Mouse (Mus musculus): ENCODE data around the gene Tbrg1. TPM values are rescaled to one million over a fixed set of nuclear protein-coding genes. Genes with fewer than 3 reads are reported as not detected.
A peak's percentile ranks its signal among the peaks of the same experiment; 100 is the strongest.

Tbrg1 gene
- polyA plus RNA-seq, 1 experiment from 2014 or later = 65.9 TPM

- no peak overlapping the region for H3K9ac ChIP-seq
- no peak overlapping the region for H3K27ac ChIP-seq
- H3K36me3 ChIP-seq = no peaks in the 10 kb centered on the region
- ATAC-seq (ENCODE audit: low read depth) (no peak), DNase-seq (no peak)
- H3K9me3 ChIP-seq (replicated peaks) = no peaks in the 10 kb centered on the region
- no peak overlapping the region for H3K4me3 ChIP-seq (replicated peaks)
- H3K4me1 ChIP-seq (replicated peaks) = peaks cover 3% of the 10 kb centered on the region; the same call in 1 of the 2 replicates
- H3K27me3 ChIP-seq = no peaks in the 10 kb centered on the region
- no peak overlapping the region for H3K4me2 ChIP-seq
- 62% methylated on average over 4 of the region's 4 CpGs for WGBS (ENCODE audit: insufficient replicate concordance)
Observed at GRCm38 (mm10) chr9:37628581-37628980, 28.5 kb downstream of the Tbrg1 start.

- Histone ChIP-seq H3K4me2 (no peak overlapping the region), H3K4me3 (replicated peaks) (no peak overlapping the region), H3K9ac (no peak overlapping the region), H3K36me3 (no peaks in the 10 kb centered on the region), H3K27ac (no peak overlapping the region), H3K4me1 (replicated peaks) (peaks cover 3% of the 10 kb centered on the region; the same call in 1 of the 2 replicates), H3K27me3 (no peaks in the 10 kb centered on the region), H3K9me3 (replicated peaks) (no peaks in the 10 kb centered on the region)
- whole genome bisulfite sequencing (ENCODE audit: insufficient replicate concordance) = 84% methylated on average over 1 of the region's 1 CpGs
- ATAC-seq (ENCODE audit: low read depth) (no peak), DNase-seq (no peak)
Observed at GRCm38 (mm10) chr9:37627263-37627662, 29.8 kb downstream of the Tbrg1 start.

GRCm38 (mm10) chr9:37626103-37626567, 31.0 kb downstream of the Tbrg1 start:
- H3K36me3 ChIP-seq = no peaks in the 10 kb centered on the region
- H3K9me3 ChIP-seq (replicated peaks) = no peaks in the 10 kb centered on the region
- no peak overlapping the region for H3K4me2 ChIP-seq
- no peak overlapping the region for H3K4me3 ChIP-seq (replicated peaks)
- no peak for DNase-seq
- 41% methylated on average over 3 of the region's 3 CpGs for WGBS (ENCODE audit: insufficient replicate concordance)
- peaks cover 3% of the 10 kb centered on the region; the same call in 1 of the 2 replicates for H3K4me1 ChIP-seq (replicated peaks)
- no peak overlapping the region for H3K9ac ChIP-seq
- H3K27ac ChIP-seq = no peak overlapping the region
- 0 out of 2 replicates have a peak, but pooled peaks have one; percentile 45 for ATAC-seq (ENCODE audit: low read depth)
- H3K27me3 ChIP-seq = no peaks in the 10 kb centered on the region

- DNase-seq = no peak
- Histone ChIP-seq H3K36me3 (no peaks in the 10 kb centered on the region), H3K4me3 (replicated peaks) (no peak overlapping the region), H3K9me3 (replicated peaks) (no peaks in the 10 kb centered on the region), H3K4me2 (no peak overlapping the region), H3K27me3 (no peaks in the 10 kb centered on the region), H3K4me1 (replicated peaks) (peaks cover 3% of the 10 kb centered on the region; the same call in 1 of the 2 replicates), H3K9ac (no peak overlapping the region), H3K27ac (no peak overlapping the region)
- WGBS (ENCODE audit: insufficient replicate concordance) = 61% methylated on average over 7 of the region's 7 CpGs
- no peak for ATAC-seq (ENCODE audit: low read depth)
Observed at GRCm38 (mm10) chr9:37625641-37626040, 31.5 kb downstream of the Tbrg1 start.

- Histone ChIP-seq H3K4me3 (replicated peaks) (no peak overlapping the region), H3K4me1 (replicated peaks) (peaks cover 3% of the 10 kb centered on the region; the same call in 1 of the 2 replicates), H3K27ac (no peak overlapping the region), H3K9me3 (replicated peaks) (no peaks in the 10 kb centered on the region), H3K36me3 (no peaks in the 10 kb centered on the region), H3K9ac (no peak overlapping the region), H3K27me3 (no peaks in the 10 kb centered on the region), H3K4me2 (no peak overlapping the region)
- DNase-seq = no peak
- 66% methylated on average over 3 of the region's 3 CpGs for WGBS (ENCODE audit: insufficient replicate concordance)
- ATAC-seq (ENCODE audit: low read depth) = no peak
Observed at GRCm38 (mm10) chr9:37625129-37625528, 32.0 kb downstream of the Tbrg1 start.

GRCm38 (mm10) chr9:37624502-37624901, 32.6 kb downstream of the Tbrg1 start:
- Histone ChIP-seq H3K4me2 (no peak overlapping the region), H3K4me1 (replicated peaks) (peaks cover 3% of the 10 kb centered on the region; the same call in 1 of the 2 replicates), H3K4me3 (replicated peaks) (no peak overlapping the region), H3K36me3 (no peaks in the 10 kb centered on the region), H3K27ac (no peak overlapping the region), H3K27me3 (no peaks in the 10 kb centered on the region), H3K9me3 (replicated peaks) (no peaks in the 10 kb centered on the region), H3K9ac (no peak overlapping the region)
- ATAC-seq (ENCODE audit: low read depth) (no peak), DNase-seq (no peak)
- WGBS (ENCODE audit: insufficient replicate concordance) = 77% methylated on average over 1 of the region's 1 CpGs

GRCm38 (mm10) chr9:37623981-37624380, 33.1 kb downstream of the Tbrg1 start:
- no peak overlapping the region for H3K27ac ChIP-seq

GRCm38 (mm10) chr9:37621290-37621689, 35.8 kb downstream of the Tbrg1 start:
- Histone ChIP-seq H3K4me2 (no peak overlapping the region), H3K9me3 (replicated peaks) (no peaks in the 10 kb centered on the region), H3K27me3 (no peaks in the 10 kb centered on the region), H3K36me3 (no peaks in the 10 kb centered on the region), H3K9ac (no peak overlapping the region), H3K4me3 (replicated peaks) (no peak overlapping the region), H3K27ac (no peak overlapping the region), H3K4me1 (replicated peaks) (peaks cover 5% of the 10 kb centered on the region; the same call in 1 of the 2 replicates)
- WGBS (ENCODE audit: insufficient replicate concordance) = 71% methylated on average over 6 of the region's 6 CpGs
- no peak for DNase-seq
- ATAC-seq (ENCODE audit: low read depth) = no peak

More at GRCm38 (mm10) chr9:37623981-37624380, 33.1 kb downstream of the Tbrg1 start:
- DNase-seq (no peak), ATAC-seq (ENCODE audit: low read depth) (no peak)
- peaks cover 3% of the 10 kb centered on the region; the same call in 1 of the 2 replicates for H3K4me1 ChIP-seq (replicated peaks)
- H3K4me3 ChIP-seq (replicated peaks) = no peak overlapping the region
- no peaks in the 10 kb centered on the region for H3K9me3 ChIP-seq (replicated peaks)
- H3K9ac ChIP-seq = no peak overlapping the region
- H3K36me3 ChIP-seq = no peaks in the 10 kb centered on the region
- WGBS (ENCODE audit: insufficient replicate concordance) = 68% methylated on average over 3 of the region's 3 CpGs
- no peaks in the 10 kb centered on the region for H3K27me3 ChIP-seq
- H3K4me2 ChIP-seq = no peak overlapping the region

GRCm38 (mm10) chr9:37616770-37617169, 40.3 kb downstream of the Tbrg1 start:
- Histone ChIP-seq H3K27ac (no peak overlapping the region), H3K27me3 (no peaks in the 10 kb centered on the region), H3K9me3 (replicated peaks) (no peaks in the 10 kb centered on the region), H3K4me3 (replicated peaks) (no peak overlapping the region), H3K4me1 (replicated peaks) (peaks cover 26% of the 10 kb centered on the region), H3K36me3 (no peaks in the 10 kb centered on the region), H3K4me2 (no peak overlapping the region), H3K9ac (no peak overlapping the region)
- 50% methylated on average over 2 of the region's 2 CpGs for WGBS (ENCODE audit: insufficient replicate concordance)
- DNase-seq = no peak
- ATAC-seq (ENCODE audit: low read depth) = no peak

GRCm38 (mm10) chr9:37615220-37615619, 41.9 kb downstream of the Tbrg1 start:
- Histone ChIP-seq H3K9me3 (replicated peaks) (no peaks in the 10 kb centered on the region), H3K4me3 (replicated peaks) (no peak overlapping the region), H3K27me3 (no peaks in the 10 kb centered on the region), H3K4me2 (no peak overlapping the region), H3K9ac (no peak overlapping the region), H3K27ac (no peak overlapping the region), H3K36me3 (no peaks in the 10 kb centered on the region), H3K4me1 (replicated peaks) (peaks cover 26% of the 10 kb centered on the region)
- ATAC-seq (ENCODE audit: low read depth) (no peak), DNase-seq (no peak)
- WGBS (ENCODE audit: insufficient replicate concordance) = 77% methylated on average over 5 of the region's 5 CpGs

GRCm38 (mm10) chr9:37614316-37614715, 42.8 kb downstream of the Tbrg1 start:
- H3K9me3 ChIP-seq (replicated peaks) = no peaks in the 10 kb centered on the region
- peak overlapping the region; percentile 91 for H3K4me2 ChIP-seq
- no peaks in the 10 kb centered on the region for H3K36me3 ChIP-seq
- peaks cover 26% of the 10 kb centered on the region for H3K4me1 ChIP-seq (replicated peaks)
- H3K4me3 ChIP-seq (replicated peaks) = peak overlapping the region; percentile 75
- peak overlapping the region; percentile 70 for H3K27ac ChIP-seq
- no peak for DNase-seq
- H3K9ac ChIP-seq = peak overlapping the region; percentile 74; the same call in 1 of the 2 replicates
- no peak for ATAC-seq (ENCODE audit: low read depth)
- H3K27me3 ChIP-seq = no peaks in the 10 kb centered on the region

GRCm38 (mm10) chr9:37613911-37614280, 43.2 kb downstream of the Tbrg1 start:
- H3K4me3 ChIP-seq (replicated peaks) = peak overlapping the region; percentile 75
- no peaks in the 10 kb centered on the region for H3K36me3 ChIP-seq
- peak overlapping the region; percentile 91 for H3K4me2 ChIP-seq
- H3K9ac ChIP-seq = peak overlapping the region; percentile 74
- WGBS (ENCODE audit: insufficient replicate concordance) = 22% methylated on average over 6 of the region's 6 CpGs
- DNase-seq = no peak
- no peaks in the 10 kb centered on the region for H3K9me3 ChIP-seq (replicated peaks)
- ATAC-seq (ENCODE audit: low read depth) = peak; percentile 47; the same call in 1 of the 2 replicates
- peak overlapping the region; percentile 70 for H3K27ac ChIP-seq
- peaks cover 26% of the 10 kb centered on the region for H3K4me1 ChIP-seq (replicated peaks)
- H3K27me3 ChIP-seq = no peaks in the 10 kb centered on the region
